Mouse (Mus musculus): ENCODE data around the gene Gm49320.

- TF ChIP-seq CTCF (IDR thresholded peaks at IDR 0.05; ENCODE audit: control insufficient read depth, insufficient read depth, low read length) (no peak), POLR2A (IDR thresholded peaks at IDR 0.05; ENCODE audit: borderline replicate concordance, control insufficient read depth, low read depth, low read length) (no peak)
Measured at GRCm38 (mm10) chr8:4201321-4201720, 37.3 kb upstream of the Gm49320 start.

Data from bone marrow, adult 2 months (tissue).